Mouse (Mus musculus): ENCODE measurements around the gene Fam110a.

DNA sequence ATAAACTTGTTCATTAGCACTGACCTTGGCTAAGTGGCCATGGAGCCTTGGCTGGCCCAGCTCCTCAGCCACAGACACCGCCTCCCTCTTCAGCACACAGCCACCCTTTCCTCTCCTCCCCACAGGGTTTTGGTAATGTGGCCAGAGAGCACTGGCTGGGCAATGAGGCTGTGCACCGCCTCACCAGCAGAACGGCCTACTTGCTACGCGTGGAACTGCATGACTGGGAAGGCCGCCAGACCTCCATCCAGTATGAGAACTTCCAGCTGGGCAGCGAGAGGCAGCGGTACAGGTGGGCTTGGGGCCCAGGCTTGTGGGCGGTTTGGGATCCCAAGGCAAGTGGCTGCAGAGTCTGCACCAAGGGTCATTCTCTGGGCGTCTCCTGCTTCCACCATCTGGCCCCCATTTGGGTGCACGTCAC lies 41.2 kb downstream of the Fam110a start:
- TF ChIP-seq CTCF (IDR thresholded peaks at IDR 0.05; ENCODE audit: low read depth): no peak
- no peak for TF ChIP-seq EP300 (IDR thresholded peaks at IDR 0.05; ENCODE audit: low read depth)
